Mouse (Mus musculus): Measurements from ENCODE around the gene Rnf39. TPM values are rescaled to one million over a fixed set of nuclear protein-coding genes. Genes with fewer than 3 reads are reported as not detected.
A peak's percentile ranks its signal among the peaks of the same experiment; 100 is the strongest.

Gene Rnf39
- total RNA-seq (2014; rRNA removed) (3.5 and 4.4 TPM in 2 replicates), polyA plus RNA-seq (2012; rRNA removed) (8.8 and 11.9 TPM in 2 replicates)

GRCm38 (mm10) chr17:36942791-36943471 is at the start of gene Rnf39:
Gene Rnf39, plus strand, starts transcription at chr17:36942918.
- H3K9ac ChIP-seq (ENCODE audit: low read depth, low read length) = peak within 1 kb of the TSS; percentile 92
- H3K4me3 ChIP-seq (ENCODE audit: insufficient read depth, low read depth, low read length) = peak within 1 kb of the TSS; percentile 73
- H3K27ac ChIP-seq (replicated peaks; ENCODE audit: insufficient read depth, low read depth, low read length) = peak within 1 kb of the TSS; percentile 96
- TF ChIP-seq CTCF (IDR thresholded peaks at IDR 0.05; ENCODE audit: low read depth, low read length) = no peak
- peak; percentile 89 for TF ChIP-seq POLR2A (IDR thresholded peaks at IDR 0.05; ENCODE audit: extremely low read depth, insufficient read depth, low read length)
- peaks cover 5% of the 10 kb centered on the region; the same call in 1 of the 2 replicates for H3K79me2 ChIP-seq (ENCODE audit: control insufficient read depth, insufficient read depth, low read length)
- H3K36me3 ChIP-seq (ENCODE audit: control insufficient read depth, insufficient read depth, low read length) = peaks cover 2% of the 10 kb centered on the region; the same call in 1 of the 2 replicates
- peak; percentile 90 for DNase-seq (ENCODE audit: extremely low read depth, low read depth, low spot score)
- H3K4me1 ChIP-seq (ENCODE audit: control insufficient read depth, insufficient read depth, low read length) = peaks cover 5% of the 10 kb centered on the region
- H3K27me3 ChIP-seq (ENCODE audit: control insufficient read depth, insufficient read depth, low read length) = no peaks in the 10 kb centered on the region
- 1% methylated on average over 59 of the region's 59 CpGs for WGBS

- no peak overlapping the region for H3K4me3 ChIP-seq (ENCODE audit: insufficient read depth, low read depth, low read length)
- H3K9ac ChIP-seq (ENCODE audit: low read depth, low read length) = no peak overlapping the region
- H3K79me2 ChIP-seq (ENCODE audit: control insufficient read depth, insufficient read depth, low read length) = no peaks in the 10 kb centered on the region
- TF ChIP-seq POLR2A (IDR thresholded peaks at IDR 0.05; ENCODE audit: extremely low read depth, insufficient read depth, low read length) = no peak
- no peak for TF ChIP-seq CTCF (IDR thresholded peaks at IDR 0.05; ENCODE audit: low read depth, low read length)
- H3K27ac ChIP-seq (replicated peaks; ENCODE audit: insufficient read depth, low read depth, low read length) = no peak overlapping the region
- DNase-seq (ENCODE audit: extremely low read depth, low read depth, low spot score) = no peak
- 56% methylated on average over 5 of the region's 5 CpGs for WGBS
- H3K36me3 ChIP-seq (ENCODE audit: control insufficient read depth, insufficient read depth, low read length) = no peaks in the 10 kb centered on the region
- H3K4me1 ChIP-seq (ENCODE audit: control insufficient read depth, insufficient read depth, low read length) = no peaks in the 10 kb centered on the region
- no peaks in the 10 kb centered on the region for H3K27me3 ChIP-seq (ENCODE audit: control insufficient read depth, insufficient read depth, low read length)
These were observed 49.3 kb upstream of the Rnf39 start for GRCm38 (mm10) chr17:36893387-36893786.

- H3K9ac ChIP-seq (ENCODE audit: low read depth, low read length) = no peak overlapping the region
- no peak overlapping the region for H3K27ac ChIP-seq (replicated peaks; ENCODE audit: insufficient read depth, low read depth, low read length)
- H3K36me3 ChIP-seq (ENCODE audit: control insufficient read depth, insufficient read depth, low read length) = no peaks in the 10 kb centered on the region
- no peak overlapping the region for H3K4me3 ChIP-seq (ENCODE audit: insufficient read depth, low read depth, low read length)
- 100% methylated on average over 1 of the region's 1 CpGs for WGBS
- DNase-seq (ENCODE audit: extremely low read depth, low read depth, low spot score) = peak; percentile 41
- no peaks in the 10 kb centered on the region for H3K79me2 ChIP-seq (ENCODE audit: control insufficient read depth, insufficient read depth, low read length)
- no peaks in the 10 kb centered on the region for H3K4me1 ChIP-seq (ENCODE audit: control insufficient read depth, insufficient read depth, low read length)
- TF ChIP-seq POLR2A (IDR thresholded peaks at IDR 0.05; ENCODE audit: extremely low read depth, insufficient read depth, low read length) = no peak
- peak; percentile 44; the same call in 1 of the 2 replicates for TF ChIP-seq CTCF (IDR thresholded peaks at IDR 0.05; ENCODE audit: low read depth, low read length)
- H3K27me3 ChIP-seq (ENCODE audit: control insufficient read depth, insufficient read depth, low read length) = no peaks in the 10 kb centered on the region
These were observed 46.1 kb upstream of the Rnf39 start for GRCm38 (mm10) chr17:36896583-36896982.

GRCm38 (mm10) chr17:36897065-36897464 is 45.7 kb upstream of the Rnf39 start:
- no peak for DNase-seq (ENCODE audit: extremely low read depth, low read depth, low spot score)
- Histone ChIP-seq H3K9ac (ENCODE audit: low read depth, low read length) (no peak overlapping the region), H3K4me1 (ENCODE audit: control insufficient read depth, insufficient read depth, low read length) (no peaks in the 10 kb centered on the region), H3K27ac (replicated peaks; ENCODE audit: insufficient read depth, low read depth, low read length) (no peak overlapping the region), H3K36me3 (ENCODE audit: control insufficient read depth, insufficient read depth, low read length) (no peaks in the 10 kb centered on the region), H3K27me3 (ENCODE audit: control insufficient read depth, insufficient read depth, low read length) (no peaks in the 10 kb centered on the region), H3K4me3 (ENCODE audit: insufficient read depth, low read depth, low read length) (no peak overlapping the region), H3K79me2 (ENCODE audit: control insufficient read depth, insufficient read depth, low read length) (no peaks in the 10 kb centered on the region)
- TF ChIP-seq CTCF (IDR thresholded peaks at IDR 0.05; ENCODE audit: low read depth, low read length) (no peak), POLR2A (IDR thresholded peaks at IDR 0.05; ENCODE audit: extremely low read depth, insufficient read depth, low read length) (no peak)

- 64% methylated on average over 6 of the region's 6 CpGs for WGBS
- no peak within 1 kb of the TSS for H3K4me3 ChIP-seq (ENCODE audit: insufficient read depth, low read depth, low read length)
- no peak within 1 kb of the TSS for H3K9ac ChIP-seq (ENCODE audit: low read depth, low read length)
These were observed 45.0 kb upstream of the Rnf39 start, which contains the start of gene Trim31 for GRCm38 (mm10) chr17:36897552-36898205. Gene Trim31, plus strand, starts transcription at chr17:36898118.

More at GRCm38 (mm10) chr17:36897552-36898205, 45.0 kb upstream of the Rnf39 start, which contains the start of gene Trim31:
- Histone ChIP-seq H3K27ac (replicated peaks; ENCODE audit: insufficient read depth, low read depth, low read length) (no peak within 1 kb of the TSS), H3K36me3 (ENCODE audit: control insufficient read depth, insufficient read depth, low read length) (no peaks in the 10 kb centered on the region), H3K79me2 (ENCODE audit: control insufficient read depth, insufficient read depth, low read length) (no peaks in the 10 kb centered on the region), H3K4me1 (ENCODE audit: control insufficient read depth, insufficient read depth, low read length) (no peaks in the 10 kb centered on the region), H3K27me3 (ENCODE audit: control insufficient read depth, insufficient read depth, low read length) (no peaks in the 10 kb centered on the region)
- DNase-seq (ENCODE audit: extremely low read depth, low read depth, low spot score) = no peak
- TF ChIP-seq POLR2A (IDR thresholded peaks at IDR 0.05; ENCODE audit: extremely low read depth, insufficient read depth, low read length) (no peak), CTCF (IDR thresholded peaks at IDR 0.05; ENCODE audit: low read depth, low read length) (no peak)
